Mouse (Mus musculus): ENCODE data around the gene Zbtb7b.

The Zbtb7b gene

GRCm38 (mm10) chr3:89365486-89366414 lies 28.8 kb downstream of the Zbtb7b start:
- no peak for DNase-seq (ENCODE audit: low spot score in 2 of 2)

GRCm38 (mm10) chr3:89365153-89365485 lies 29.5 kb downstream of the Zbtb7b start, which contains the start of gene Dcst1:
Gene Dcst1 (minus strand): TSS chr3:89365253.
- DNase-seq (ENCODE audit: low spot score in 2 of 2): no peak

- no peak for DNase-seq (ENCODE audit: low spot score in 2 of 2)
Observed at GRCm38 (mm10) chr3:89364631-89365030, 29.9 kb downstream of the Zbtb7b start.

- no peak for DNase-seq (ENCODE audit: low spot score in 2 of 2)
Observed at GRCm38 (mm10) chr3:89361675-89362074, 32.9 kb downstream of the Zbtb7b start, which contains the start of gene Dcst2. Gene Dcst2 (plus strand): TSS chr3:89361975.

GRCm38 (mm10) chr3:89360237-89360636 lies 34.3 kb downstream of the Zbtb7b start:
- no peak for DNase-seq (ENCODE audit: low spot score in 2 of 2)

GRCm38 (mm10) chr3:89359630-89360029 lies 34.9 kb downstream of the Zbtb7b start:
- DNase-seq (ENCODE audit: low spot score in 2 of 2): no peak

- no peak for DNase-seq (ENCODE audit: low spot score in 2 of 2)
Observed at GRCm38 (mm10) chr3:89356029-89356428, 38.5 kb downstream of the Zbtb7b start.

- DNase-seq (ENCODE audit: low spot score in 2 of 2): no peak
Observed at GRCm38 (mm10) chr3:89355512-89355902, 39.1 kb downstream of the Zbtb7b start.

- peak; percentile 81 to 86 for DNase-seq (ENCODE audit: low spot score in 2 of 2)
Observed at GRCm38 (mm10) chr3:89354816-89355511, 39.6 kb downstream of the Zbtb7b start.

GRCm38 (mm10) chr3:89351271-89351670 lies 43.3 kb downstream of the Zbtb7b start:
- no peak for DNase-seq (ENCODE audit: low spot score in 2 of 2)

- peak; percentile 77 to 86 for DNase-seq (ENCODE audit: low spot score in 2 of 2)
Observed at GRCm38 (mm10) chr3:89349869-89350501, 44.6 kb downstream of the Zbtb7b start, which contains the start of gene Adam15. Gene Adam15 (minus strand): TSS chr3:89349996.

GRCm38 (mm10) chr3:89348911-89349868 lies 45.4 kb downstream of the Zbtb7b start:
- no peak for DNase-seq (ENCODE audit: low spot score in 2 of 2)

- DNase-seq (ENCODE audit: low spot score in 2 of 2): no peak
Observed at GRCm38 (mm10) chr3:89347916-89348315, 46.7 kb downstream of the Zbtb7b start.

- DNase-seq (ENCODE audit: low spot score in 2 of 2): no peak
Observed at GRCm38 (mm10) chr3:89346815-89347540, 47.6 kb downstream of the Zbtb7b start.

- DNase-seq (ENCODE audit: low spot score in 2 of 2): no peak
Observed at GRCm38 (mm10) chr3:89343279-89343678, 51.3 kb downstream of the Zbtb7b start.

- DNase-seq (ENCODE audit: low spot score in 2 of 2): no peak
Observed at GRCm38 (mm10) chr3:89341794-89342193, 52.8 kb downstream of the Zbtb7b start.

GRCm38 (mm10) chr3:89340465-89340864 lies 54.1 kb downstream of the Zbtb7b start:
- peak in 1 of 2 experiments; percentile 71 for DNase-seq (ENCODE audit: low spot score in 2 of 2)

- no peak for DNase-seq (ENCODE audit: low spot score in 2 of 2)
Observed at GRCm38 (mm10) chr3:89339416-89339815, 55.2 kb downstream of the Zbtb7b start.

GRCm38 (mm10) chr3:89337721-89338578 lies 56.6 kb downstream of the Zbtb7b start, which contains the start of gene Efna4:
Gene Efna4 (minus strand): TSS chr3:89338028.
- DNase-seq (ENCODE audit: low spot score in 2 of 2): no peak
